Mouse (Mus musculus) heart, embryonic 13.5 days (tissue): ENCODE measurements around the gene Meaf6. TPM values are rescaled to one million over a fixed set of nuclear protein-coding genes. Genes with fewer than 3 reads are reported as not detected.

ENCODE experiments used
- ATAC-seq: fragments of 200-750 bp; cut with Nextera tagmentation; 2 replicates; pipeline ENCODE4 v1.8.0; 2017; ENCODE audit warnings: moderate TSS enrichment; ENCODE audit not compliant: insufficient number of reproducible peaks, low FRiP score, low TSS enrichment; ENCODE audit errors: extremely low read depth
- H3K27ac ChIP-seq: fragments of 300-500 bp; sonication (generic); replicated peaks from 2 replicates; pipeline ENCODE4 v1.5.1; 2015; ENCODE audit warnings: moderate library complexity, mild to moderate bottlenecking, inconsistent platforms
- H3K27me3 ChIP-seq: fragments of 300-500 bp; sonication (generic); replicated peaks from 2 replicates; pipeline ENCODE4 v1.6.1; 2015; ENCODE audit warnings: mild to moderate bottlenecking, inconsistent platforms
- H3K36me3 ChIP-seq: fragments of 300-500 bp; sonication (generic); 2 replicates; pipeline ENCODE4 v1.6.1; 2015; ENCODE audit warnings: mild to moderate bottlenecking, inconsistent platforms
- H3K4me1 ChIP-seq: fragments of 300-500 bp; sonication (generic); 2 replicates; pipeline ENCODE4 v1.6.1; 2015; ENCODE audit warnings: inconsistent platforms
- H3K4me2 ChIP-seq: fragments of 300-500 bp; sonication (generic); 2 replicates; pipeline ENCODE4 v1.6.1; 2015; ENCODE audit warnings: inconsistent platforms, mild to moderate bottlenecking, moderate library complexity
- H3K4me3 ChIP-seq: fragments of 300-500 bp; sonication (generic); 2 replicates; pipeline ENCODE4 v1.5.1; 2015; ENCODE audit warnings: moderate library complexity, mild to moderate bottlenecking, inconsistent platforms
- H3K9ac ChIP-seq: fragments of 300-500 bp; sonication (generic); 2 replicates; pipeline ENCODE4 v1.6.1; 2015; ENCODE audit warnings: inconsistent platforms, mild to moderate bottlenecking, moderate library complexity
- H3K9me3 ChIP-seq: fragments of 300-500 bp; sonication (generic); 2 replicates; pipeline ENCODE4 v1.6.1; 2016; ENCODE audit warnings: inconsistent platforms
- WGBS: fragments of 180-500 bp; shearing (Covaris S2); methylation state at CpG from one replicate; pipeline ENCODE4 v1.1.7; 2015; ENCODE audit warnings: mixed read lengths; 5-methylcytosine and 5-hydroxymethylcytosine counted together
- polyA plus RNA-seq: library from polyadenylated mRNA; unstranded; fragments of >200 nt; fragmentation: Nextera tagmentation; extraction: Ambion mirVana; gene quantifications from 2 replicates; pipeline ENCODE4 v1.2.1, GENCODE M21; 2015

Meaf6 gene
- polyA plus RNA-seq, 1 experiment from 2014 or later, result 42.6 TPM

GRCm38 (mm10) chr4:125126761-125127160, 41.8 kb downstream of the Meaf6 start:
- ATAC-seq, result no peak
- H3K27me3 ChIP-seq, result 0 out of 2 replicates have a peak, but pooled peaks cover 3% of the 10 kb centered on the region
- H3K9me3 ChIP-seq, result no peaks in the 10 kb centered on the region
- H3K36me3 ChIP-seq, result no peaks in the 10 kb centered on the region
- peak overlapping the region; percentile 69 for H3K4me3 ChIP-seq
- H3K4me2 ChIP-seq, result peak overlapping the region; percentile 85
- no peak overlapping the region for H3K27ac ChIP-seq
- peaks cover 58% of the 10 kb centered on the region for H3K4me1 ChIP-seq
- 66% methylated on average over 7 of the region's 7 CpGs for WGBS
- H3K9ac ChIP-seq, result peak overlapping the region; percentile 80

- Histone ChIP-seq H3K4me1 (peaks cover 54% of the 10 kb centered on the region), H3K4me3 (peak within 1 kb of the TSS; percentile 69), H3K27me3 (0 out of 2 replicates have a peak, but pooled peaks cover 3% of the 10 kb centered on the region), H3K27ac (no peak within 1 kb of the TSS; the same call in 1 of the 2 replicates), H3K36me3 (no peaks in the 10 kb centered on the region), H3K4me2 (peak within 1 kb of the TSS; percentile 85), H3K9ac (peak within 1 kb of the TSS; percentile 80), H3K9me3 (no peaks in the 10 kb centered on the region)
- ATAC-seq, result peak; percentile 88
- WGBS, result 1% methylated on average over 62 of the region's 62 CpGs
Observed at GRCm38 (mm10) chr4:125127305-125128084, 42.6 kb downstream of the Meaf6 start, which contains the start of gene Zc3h12a. Gene Zc3h12a, minus strand, starts transcription at chr4:125127840.

- Histone ChIP-seq H3K36me3 (no peaks in the 10 kb centered on the region), H3K27ac (no peak overlapping the region), H3K4me2 (no peak overlapping the region), H3K4me3 (no peak overlapping the region), H3K9me3 (no peaks in the 10 kb centered on the region), H3K9ac (no peak overlapping the region), H3K4me1 (peaks cover 21% of the 10 kb centered on the region), H3K27me3 (0 out of 2 replicates have a peak, but pooled peaks cover 3% of the 10 kb centered on the region)
- WGBS, result 54% methylated on average over 4 of the region's 4 CpGs
- ATAC-seq, result no peak
Observed at GRCm38 (mm10) chr4:125131493-125131892, 46.6 kb downstream of the Meaf6 start.

GRCm38 (mm10) chr4:125132394-125132793, 47.5 kb downstream of the Meaf6 start:
- H3K27ac ChIP-seq, result no peak overlapping the region
- no peaks in the 10 kb centered on the region for H3K36me3 ChIP-seq
- H3K4me2 ChIP-seq, result no peak overlapping the region
- 20% methylated on average over 5 of the region's 5 CpGs for WGBS
- H3K27me3 ChIP-seq, result 0 out of 2 replicates have a peak, but pooled peaks cover 6% of the 10 kb centered on the region
- no peaks in the 10 kb centered on the region for H3K9me3 ChIP-seq
- no peak overlapping the region for H3K4me3 ChIP-seq
- no peak overlapping the region for H3K9ac ChIP-seq
- no peak for ATAC-seq
- H3K4me1 ChIP-seq, result peaks cover 13% of the 10 kb centered on the region

- 72% methylated on average over 4 of the region's 4 CpGs for WGBS
- Histone ChIP-seq H3K4me1 (0 out of 2 replicates have a peak, but pooled peaks cover 7% of the 10 kb centered on the region), H3K4me2 (no peak overlapping the region), H3K4me3 (no peak overlapping the region), H3K27me3 (0 out of 2 replicates have a peak, but pooled peaks cover 3% of the 10 kb centered on the region), H3K9ac (no peak overlapping the region), H3K36me3 (no peaks in the 10 kb centered on the region), H3K27ac (no peak overlapping the region), H3K9me3 (no peaks in the 10 kb centered on the region)
- no peak for ATAC-seq
Observed at GRCm38 (mm10) chr4:125134192-125134591, 49.3 kb downstream of the Meaf6 start.

- ATAC-seq, result no peak
- Histone ChIP-seq H3K4me2 (no peak overlapping the region), H3K4me1 (0 out of 2 replicates have a peak, but pooled peaks cover 7% of the 10 kb centered on the region), H3K9me3 (no peaks in the 10 kb centered on the region), H3K4me3 (no peak overlapping the region), H3K27ac (no peak overlapping the region), H3K9ac (no peak overlapping the region), H3K36me3 (no peaks in the 10 kb centered on the region), H3K27me3 (0 out of 2 replicates have a peak, but pooled peaks cover 3% of the 10 kb centered on the region)
- 73% methylated on average over 5 of the region's 5 CpGs for WGBS
Observed at GRCm38 (mm10) chr4:125134631-125135030, 49.7 kb downstream of the Meaf6 start.

GRCm38 (mm10) chr4:125135076-125135855, 50.3 kb downstream of the Meaf6 start:
- Histone ChIP-seq H3K27me3 (0 out of 2 replicates have a peak, but pooled peaks cover 3% of the 10 kb centered on the region), H3K27ac (no peak overlapping the region), H3K9me3 (no peaks in the 10 kb centered on the region), H3K4me3 (no peak overlapping the region), H3K36me3 (no peaks in the 10 kb centered on the region), H3K4me2 (no peak overlapping the region), H3K4me1 (0 out of 2 replicates have a peak, but pooled peaks cover 7% of the 10 kb centered on the region), H3K9ac (no peak overlapping the region)
- WGBS, result 71% methylated on average over 10 of the region's 10 CpGs
- no peak; the same call in 1 of the 2 replicates for ATAC-seq

- Histone ChIP-seq H3K36me3 (no peaks in the 10 kb centered on the region), H3K9ac (no peak overlapping the region), H3K27ac (no peak overlapping the region), H3K4me2 (no peak overlapping the region), H3K4me3 (no peak overlapping the region), H3K27me3 (0 out of 2 replicates have a peak, but pooled peaks cover 7% of the 10 kb centered on the region), H3K4me1 (0 out of 2 replicates have a peak, but pooled peaks cover 4% of the 10 kb centered on the region), H3K9me3 (no peaks in the 10 kb centered on the region)
- WGBS, result 65% methylated on average over 12 of the region's 12 CpGs
- ATAC-seq, result no peak
Observed at GRCm38 (mm10) chr4:125136303-125136888, 51.5 kb downstream of the Meaf6 start.

GRCm38 (mm10) chr4:125138321-125138720, 53.4 kb downstream of the Meaf6 start:
- Histone ChIP-seq H3K4me1 (no peaks in the 10 kb centered on the region), H3K9ac (no peak overlapping the region), H3K4me2 (no peak overlapping the region), H3K4me3 (no peak overlapping the region), H3K27me3 (peaks cover 12% of the 10 kb centered on the region), H3K36me3 (no peaks in the 10 kb centered on the region), H3K9me3 (no peaks in the 10 kb centered on the region), H3K27ac (no peak overlapping the region)
- 63% methylated on average over 7 of the region's 7 CpGs for WGBS
- ATAC-seq, result no peak

- H3K9me3 ChIP-seq, result no peaks in the 10 kb centered on the region
- no peaks in the 10 kb centered on the region for H3K36me3 ChIP-seq
- H3K27me3 ChIP-seq, result peaks cover 46% of the 10 kb centered on the region
- WGBS, result 69% methylated on average over 5 of the region's 5 CpGs
- no peak overlapping the region for H3K9ac ChIP-seq
- no peaks in the 10 kb centered on the region for H3K4me1 ChIP-seq
- H3K27ac ChIP-seq, result no peak overlapping the region
- H3K4me3 ChIP-seq, result no peak overlapping the region
- H3K4me2 ChIP-seq, result no peak overlapping the region
- ATAC-seq, result no peak
Observed at GRCm38 (mm10) chr4:125144211-125144610, 59.3 kb downstream of the Meaf6 start.

GRCm38 (mm10) chr4:125144627-125145026, 59.7 kb downstream of the Meaf6 start:
- H3K9me3 ChIP-seq, result no peaks in the 10 kb centered on the region
- H3K9ac ChIP-seq, result no peak overlapping the region
- no peak overlapping the region for H3K4me2 ChIP-seq
- H3K4me3 ChIP-seq, result no peak overlapping the region
- H3K27me3 ChIP-seq, result peaks cover 46% of the 10 kb centered on the region
- H3K4me1 ChIP-seq, result no peaks in the 10 kb centered on the region
- WGBS, result 39% methylated on average over 7 of the region's 7 CpGs
- H3K27ac ChIP-seq, result no peak overlapping the region
- no peaks in the 10 kb centered on the region for H3K36me3 ChIP-seq
- ATAC-seq, result no peak
